Mouse (Mus musculus): ENCODE results near the gene Ecel1.

Ecel1 gene

GRCm38 (mm10) chr1:87102114-87102513, 54.2 kb downstream of the Ecel1 start:
- CTCF ChIA-PET, result no interaction called here

GRCm38 (mm10) chr1:87101411-87101810, 54.9 kb downstream of the Ecel1 start, which contains the start of gene Alpi:
Gene Alpi, minus strand, starts transcription at chr1:87101606.
- CTCF ChIA-PET, result no interaction called here

- CTCF ChIA-PET, result no interaction called here
These were observed 57.9 kb downstream of the Ecel1 start for GRCm38 (mm10) chr1:87098358-87098975.
